Mouse (Mus musculus) lung, embryonic 14.5 days (tissue): ENCODE measurements around the gene Aldh1a1. TPM values are rescaled to one million over a fixed set of nuclear protein-coding genes. Genes with fewer than 3 reads are reported as not detected.

Experiments
- ATAC-seq: fragments of 200-750 bp; cut with Nextera tagmentation; 2 replicates; pipeline ENCODE4 v1.8.0; 2017; ENCODE audit warnings: mild to moderate bottlenecking, moderate TSS enrichment, moderate library complexity; ENCODE audit not compliant: insufficient read depth
- DNase-seq: peaks from one replicate; pipeline ENCODE4 v3.0.0-alpha.2; 2015
- H3K27ac ChIP-seq: fragments of 300-500 bp; sonication (generic); 2 replicates; pipeline ENCODE4 v1.5.1; 2014; ENCODE audit warnings: low read depth, mild to moderate bottlenecking, moderate library complexity
- H3K27me3 ChIP-seq: fragments of 300-500 bp; sonication (generic); 2 replicates; pipeline ENCODE4 v1.6.1; 2014; ENCODE audit warnings: low read length, control low read depth; ENCODE audit not compliant: insufficient read depth
- H3K36me3 ChIP-seq: fragments of 300-500 bp; sonication (generic); 2 replicates; pipeline ENCODE4 v1.6.1; 2014; ENCODE audit warnings: control low read depth; ENCODE audit not compliant: insufficient read depth
- H3K4me1 ChIP-seq: fragments of 300-500 bp; sonication (generic); 2 replicates; pipeline ENCODE4 v1.6.1; 2014; ENCODE audit warnings: antibody characterized with exemption, control low read depth; ENCODE audit not compliant: insufficient read depth
- H3K4me2 ChIP-seq: fragments of 300-500 bp; sonication (generic); 2 replicates; pipeline ENCODE4 v1.6.1; 2014; ENCODE audit warnings: mild to moderate bottlenecking
- H3K4me3 ChIP-seq: fragments of 300-500 bp; sonication (generic); 2 replicates; pipeline ENCODE4 v1.5.1; 2014; ENCODE audit warnings: low read depth, low read length
- H3K9ac ChIP-seq: fragments of 300-500 bp; sonication (generic); 2 replicates; pipeline ENCODE4 v1.6.1; 2014
- H3K9me3 ChIP-seq: fragments of 300-500 bp; sonication (generic); 2 replicates; pipeline ENCODE4 v1.6.1; 2016; ENCODE audit warnings: low read depth, low read length, control low read depth
- CTCF ChIP-seq: IDR thresholded peaks from 2 replicates; pipeline ENCODE4 v1.5.1; 2016; ENCODE audit warnings: antibody characterized with exemption, low read depth
- WGBS: fragments of 180-500 bp; shearing (Covaris S2); extraction: QIAGEN DNeasy Blood & Tissue Kit; methylation state at CpG from one replicate; pipeline ENCODE4 v1.1.7; 2014; 5-methylcytosine and 5-hydroxymethylcytosine counted together
- polyA plus RNA-seq: library from polyadenylated mRNA; unstranded; fragments of >200 nt; fragmentation: Nextera tagmentation; extraction: Ambion mirVana; gene quantifications from 2 replicates; pipeline ENCODE4 v1.2.1, GENCODE M21; 2014

Aldh1a1 gene
- polyA plus RNA-seq, 1 experiment from 2014 or later, result 19.2 TPM

GRCm38 (mm10) chr19:20650008-20650407, 157.5 kb downstream of the Aldh1a1 start:
- DNase-seq, result no peak
- Histone ChIP-seq H3K9me3 (no peaks in the 10 kb centered on the region), H3K36me3 (no peaks in the 10 kb centered on the region), H3K27me3 (no peaks in the 10 kb centered on the region), H3K4me3 (no peak overlapping the region), H3K27ac (no peak overlapping the region), H3K4me2 (no peak overlapping the region), H3K4me1 (no peaks in the 10 kb centered on the region), H3K9ac (no peak overlapping the region)
- no peak for ATAC-seq
- TF ChIP-seq CTCF, result no peak
- 21% methylated on average over 2 of the region's 2 CpGs for WGBS

- no peak for ATAC-seq
- H3K27me3 ChIP-seq, result no peaks in the 10 kb centered on the region
- H3K9me3 ChIP-seq, result no peaks in the 10 kb centered on the region
- no peak for DNase-seq
- no peak for TF ChIP-seq CTCF
- H3K4me2 ChIP-seq, result no peak overlapping the region
- H3K9ac ChIP-seq, result no peak overlapping the region
- H3K36me3 ChIP-seq, result no peaks in the 10 kb centered on the region
- no peaks in the 10 kb centered on the region for H3K4me1 ChIP-seq
- H3K4me3 ChIP-seq, result no peak overlapping the region
- H3K27ac ChIP-seq, result no peak overlapping the region
- 57% methylated on average over 1 of the region's 1 CpGs for WGBS
These were observed 160.7 kb downstream of the Aldh1a1 start for GRCm38 (mm10) chr19:20653082-20653676.

GRCm38 (mm10) chr19:20654141-20654873, 161.8 kb downstream of the Aldh1a1 start:
- Histone ChIP-seq H3K4me3 (no peak overlapping the region), H3K9me3 (no peaks in the 10 kb centered on the region), H3K4me1 (no peaks in the 10 kb centered on the region), H3K9ac (no peak overlapping the region), H3K36me3 (no peaks in the 10 kb centered on the region), H3K27ac (no peak overlapping the region), H3K27me3 (no peaks in the 10 kb centered on the region), H3K4me2 (no peak overlapping the region)
- no peak for TF ChIP-seq CTCF
- ATAC-seq (no peak), DNase-seq (no peak)
- 30% methylated on average over 3 of the region's 3 CpGs for WGBS

- no peak for ATAC-seq
- no peak overlapping the region for H3K9ac ChIP-seq
- DNase-seq, result no peak
- no peaks in the 10 kb centered on the region for H3K4me1 ChIP-seq
- H3K9me3 ChIP-seq, result no peaks in the 10 kb centered on the region
- TF ChIP-seq CTCF, result no peak
- no peak overlapping the region for H3K4me3 ChIP-seq
- H3K27ac ChIP-seq, result no peak overlapping the region
- H3K36me3 ChIP-seq, result no peaks in the 10 kb centered on the region
- H3K4me2 ChIP-seq, result no peak overlapping the region
- no peaks in the 10 kb centered on the region for H3K27me3 ChIP-seq
- WGBS, result 76% methylated on average over 3 of the region's 3 CpGs
These were observed 185.3 kb downstream of the Aldh1a1 start for GRCm38 (mm10) chr19:20677697-20678355.

Other genes with a start within 250 kb of the Aldh1a1 start
- 91.5 and 111 TPM in 2 replicates for gene Anxa1, start 101.8 kb upstream of the Aldh1a1 start, polyA plus RNA-seq
- 106 and 118 TPM in 2 replicates for gene Aldh1a7, start 234.8 kb downstream of the Aldh1a1 start, polyA plus RNA-seq